Mouse (Mus musculus) heart, embryonic 10.5 days (tissue): ENCODE data around the gene Cbx5. TPM values are rescaled to one million over a fixed set of nuclear protein-coding genes. Genes with fewer than 3 reads are reported as not detected.
"Not testable (repeated sequence)": the region's sequence is repeated elsewhere in the genome, so short reads cannot be mapped to it uniquely, and the experiment has no call there.

ENCODE experiments used
- DNase-seq: peaks from one replicate; pipeline ENCODE4 v3.0.0-alpha.2; 2017; ENCODE audit warnings: low spot score
- H3K27ac ChIP-seq: fragments of 300-500 bp; sonication (generic); 2 replicates; pipeline ENCODE4 v1.5.1; 2016; ENCODE audit warnings: mild to moderate bottlenecking
- H3K27me3 ChIP-seq: fragments of 300-500 bp; sonication (generic); 2 replicates; pipeline ENCODE4 v1.6.1; 2016; ENCODE audit warnings: mild to moderate bottlenecking; ENCODE audit not compliant: poor library complexity, insufficient read depth, severe bottlenecking
- H3K36me3 ChIP-seq: fragments of 300-500 bp; sonication (generic); 2 replicates; pipeline ENCODE4 v1.6.1; 2016; ENCODE audit warnings: mild to moderate bottlenecking, moderate library complexity
- H3K4me1 ChIP-seq: fragments of 300-500 bp; sonication (generic); 2 replicates; pipeline ENCODE4 v1.6.1; 2016; ENCODE audit warnings: mild to moderate bottlenecking
- H3K4me3 ChIP-seq: fragments of 300-500 bp; sonication (generic); 2 replicates; pipeline ENCODE4 v1.5.1; 2016; ENCODE audit warnings: mild to moderate bottlenecking, moderate library complexity
- H3K9me3 ChIP-seq: fragments of 300-500 bp; sonication (generic); 2 replicates; pipeline ENCODE4 v1.6.1; 2016; ENCODE audit warnings: mild to moderate bottlenecking, moderate library complexity
- WGBS: fragments of 180-500 bp; shearing (Covaris S2); methylation state at CpG from one replicate; pipeline ENCODE4 v1.1.7; 2016; 5-methylcytosine and 5-hydroxymethylcytosine counted together
- polyA plus RNA-seq: library from polyadenylated mRNA; unstranded; fragments of >200 nt; fragmentation: Nextera tagmentation; extraction: Ambion mirVana; gene quantifications from 2 replicates; pipeline ENCODE4 v1.2.1, GENCODE M21; 2016

Gene Cbx5
- polyA plus RNA-seq, 1 experiment from 2014 or later, result 152 TPM

DNA sequence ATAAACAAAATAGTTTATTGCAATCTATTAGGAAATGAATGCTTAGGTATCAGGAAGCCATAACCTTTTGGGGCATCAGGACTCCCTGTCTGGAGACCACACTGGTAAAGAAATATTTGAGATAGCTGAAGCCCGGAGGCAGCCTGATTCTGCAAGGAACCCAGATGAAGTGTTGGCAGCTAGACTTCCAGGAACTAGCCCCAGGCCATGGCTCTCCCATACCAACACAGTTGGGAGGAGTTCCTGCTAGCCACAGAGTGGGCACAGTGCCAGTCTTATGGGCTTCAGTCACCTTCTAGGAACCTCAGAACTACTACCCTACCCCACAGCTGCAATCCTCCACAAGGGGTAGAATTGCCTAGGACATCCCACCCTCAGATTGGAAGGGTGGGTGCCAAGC is 20.4 kb upstream of the Cbx5 start:
- Histone ChIP-seq H3K9me3 (no peaks in the 10 kb centered on the region), H3K36me3 (no peaks in the 10 kb centered on the region), H3K4me3 (no peak overlapping the region), H3K27me3 (no peaks in the 10 kb centered on the region), H3K27ac (peak overlapping the region; percentile 33; the same call in 1 of the 2 replicates), H3K4me1 (peaks cover 28% of the 10 kb centered on the region)
- no peak for DNase-seq
- 14% methylated on average over 1 of the region's 1 CpGs for WGBS

DNA sequence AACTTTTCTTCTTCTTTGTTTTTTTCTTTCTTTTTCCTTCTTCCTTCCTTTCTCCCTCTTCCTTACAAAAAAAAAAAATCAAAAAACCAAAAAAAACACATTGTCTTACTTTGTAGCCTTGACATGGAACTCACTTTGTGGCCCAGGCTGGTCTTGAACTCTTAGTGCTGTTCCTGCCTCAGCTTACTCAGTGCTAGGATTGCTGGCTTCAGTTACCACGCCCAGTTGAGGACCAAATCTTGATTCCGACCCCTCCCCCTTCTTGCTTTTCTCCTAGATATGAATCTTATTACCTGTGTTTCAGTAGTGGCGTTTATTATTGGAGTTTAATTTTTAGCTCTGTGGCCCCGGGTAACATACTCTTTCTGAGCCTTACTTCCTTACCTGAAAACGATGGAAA is 19.5 kb upstream of the Cbx5 start:
- H3K27ac ChIP-seq, result peak overlapping the region; percentile 85; the same call in 1 of the 2 replicates

DNA sequence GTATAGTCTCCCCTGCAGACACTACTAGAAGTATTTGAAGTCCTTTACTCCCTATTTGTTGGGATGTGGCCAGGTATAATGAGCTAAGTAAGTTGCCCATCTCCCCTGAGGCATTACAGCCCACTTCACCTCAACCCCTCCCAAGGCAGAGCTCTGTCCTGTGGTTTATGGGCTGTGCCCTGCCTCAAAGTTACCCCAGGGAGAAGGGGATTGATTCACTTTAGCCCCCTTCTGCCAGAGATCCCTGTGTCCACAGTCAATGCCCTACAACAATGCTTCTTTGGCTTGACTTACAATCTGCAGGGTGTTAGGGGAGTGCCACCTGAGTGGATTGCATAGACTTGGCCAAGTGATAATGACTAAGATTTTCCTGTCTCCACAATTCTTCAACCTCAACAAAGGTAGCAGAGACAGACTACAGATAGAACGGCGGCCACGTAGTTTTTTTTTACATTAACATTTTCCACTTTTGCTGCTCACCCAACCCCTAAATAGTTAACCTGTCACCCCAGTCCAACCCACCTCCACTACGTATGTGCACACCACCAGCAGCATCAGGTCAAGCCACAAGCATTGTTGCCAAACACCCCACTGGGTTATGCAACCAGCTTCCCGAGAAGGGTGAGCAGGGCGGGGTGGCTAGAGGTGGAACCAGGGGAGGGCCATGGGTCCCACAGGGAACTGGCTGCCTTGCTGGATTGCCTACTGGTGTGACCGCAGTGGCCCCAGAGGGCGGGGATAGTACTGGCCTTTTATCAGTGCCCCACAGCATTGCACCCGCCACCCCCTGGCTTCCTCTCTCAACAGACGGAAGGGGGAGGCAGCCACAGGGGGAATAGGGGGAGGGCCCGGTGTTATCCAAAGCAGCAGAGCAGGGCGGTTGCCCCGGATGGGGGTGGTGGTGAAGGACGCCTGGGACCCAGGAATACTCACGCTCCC is 18.4 kb upstream of the Cbx5 start, which contains the start of gene Nfe2:
Nfe2 (minus strand) TSS at position 614 of the 939 bp plus-strand sequence.
- peak within 1 kb of the TSS; percentile 85 for H3K27ac ChIP-seq

More for the DNA sequence above, 19.5 kb upstream of the Cbx5 start:
- H3K36me3 ChIP-seq, result no peaks in the 10 kb centered on the region
- 81% methylated on average over 5 of the region's 5 CpGs for WGBS
- DNase-seq, result no peak
- no peak overlapping the region for H3K4me3 ChIP-seq
- H3K9me3 ChIP-seq, result no peaks in the 10 kb centered on the region
- H3K4me1 ChIP-seq, result peaks cover 34% of the 10 kb centered on the region
- H3K27me3 ChIP-seq, result no peaks in the 10 kb centered on the region

DNA sequence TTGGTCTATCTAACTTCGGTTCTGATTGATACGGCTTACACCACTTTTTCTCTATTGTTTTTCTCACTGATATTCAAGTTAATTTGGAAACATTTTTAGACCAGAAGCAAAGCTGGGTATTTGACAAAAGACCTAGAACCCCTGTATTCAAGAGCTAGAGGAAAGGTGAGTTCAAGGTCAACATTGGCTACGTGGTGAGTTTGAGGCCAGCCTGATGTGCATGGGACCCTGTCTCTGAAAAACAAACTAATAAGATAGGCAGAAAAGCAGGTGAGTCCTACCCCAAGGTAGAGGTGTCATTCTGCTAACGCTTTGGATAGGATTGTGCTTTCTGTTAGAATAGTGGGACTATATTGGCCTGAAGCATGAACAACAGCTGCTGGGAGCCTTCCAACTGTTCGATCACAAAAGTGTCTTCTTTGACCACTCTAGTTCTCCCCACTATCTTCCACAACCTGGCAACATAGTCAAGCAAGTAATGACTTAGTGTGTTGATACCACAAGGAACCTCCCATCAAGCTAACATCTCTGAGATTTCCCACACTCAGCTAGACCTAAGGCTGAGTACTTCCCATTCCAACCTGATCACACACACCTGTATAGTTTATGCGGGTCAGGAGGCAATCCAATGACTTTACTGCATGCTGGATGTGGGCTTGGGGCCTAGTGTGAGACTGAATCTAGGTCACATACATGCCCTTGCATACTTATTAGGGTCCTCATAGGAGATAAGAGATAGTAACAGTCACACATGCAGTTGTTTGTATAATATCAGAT is 16.8 kb upstream of the Cbx5 start:
- Histone ChIP-seq H3K27ac (peak overlapping the region; percentile 54), H3K27me3 (no peaks in the 10 kb centered on the region), H3K36me3 (no peaks in the 10 kb centered on the region), H3K4me1 (peaks cover 39% of the 10 kb centered on the region), H3K9me3 (no peaks in the 10 kb centered on the region), H3K4me3 (no peak overlapping the region)
- 88% methylated on average over 6 of the region's 6 CpGs for WGBS
- DNase-seq, result no peak

More for the DNA sequence above, 18.4 kb upstream of the Cbx5 start, which contains the start of gene Nfe2:
- 5% methylated on average over 15 of the region's 15 CpGs for WGBS
- no peaks in the 10 kb centered on the region for H3K36me3 ChIP-seq
- DNase-seq, result peak; percentile 98
- H3K9me3 ChIP-seq, result no peaks in the 10 kb centered on the region
- H3K4me1 ChIP-seq, result peaks cover 34% of the 10 kb centered on the region
- peak within 1 kb of the TSS; percentile 54 for H3K4me3 ChIP-seq
- no peaks in the 10 kb centered on the region for H3K27me3 ChIP-seq

DNA sequence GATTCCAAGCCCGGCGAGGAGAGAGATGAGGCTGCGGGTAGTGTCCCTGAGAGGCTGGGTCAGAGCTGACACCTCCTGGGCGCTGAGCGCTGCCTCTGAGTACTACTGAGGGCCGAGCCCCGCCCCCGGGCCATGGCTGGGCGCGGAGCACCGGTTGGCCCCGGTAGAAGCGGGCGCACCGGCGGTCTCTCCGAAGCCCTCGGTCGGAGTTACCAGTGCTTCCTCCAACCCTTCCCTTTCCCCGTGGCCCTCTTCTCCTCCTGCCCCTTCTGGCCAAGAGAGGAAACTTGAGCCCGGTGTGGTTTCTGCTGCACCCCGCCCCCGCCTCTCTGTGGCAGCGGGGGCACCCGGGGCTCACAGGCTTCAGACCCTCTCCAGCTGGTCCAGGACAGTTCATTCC is 15.6 kb upstream of the Cbx5 start:
- H3K27ac ChIP-seq, result peak overlapping the region; percentile 90
- WGBS, result under 1% methylated on average over 25 of the region's 25 CpGs

DNA sequence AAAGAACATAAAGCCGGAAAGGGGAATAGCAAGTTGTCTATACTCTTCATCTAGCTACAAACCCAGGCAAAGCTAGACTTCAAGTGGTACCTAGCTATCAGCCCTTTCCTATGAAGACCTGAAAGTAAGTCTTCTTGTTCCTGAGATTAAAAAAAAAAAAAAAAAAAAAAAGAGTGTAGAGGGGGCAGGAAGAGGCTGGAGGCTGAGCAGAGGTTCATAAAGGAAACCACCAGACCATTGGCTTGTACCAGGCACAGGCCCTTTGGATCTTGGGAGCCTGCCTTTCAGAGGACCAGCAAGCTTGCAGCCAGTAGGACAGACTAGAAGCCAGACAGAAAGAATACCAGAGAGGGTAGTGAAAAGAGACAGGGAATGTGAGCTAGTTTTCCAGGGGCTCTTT is 13.7 kb upstream of the Cbx5 start:
- Histone ChIP-seq H3K9me3 (no peaks in the 10 kb centered on the region), H3K4me1 (peaks cover 38% of the 10 kb centered on the region), H3K4me3 (peak overlapping the region; percentile 68; the same call in 1 of the 2 replicates), H3K27ac (peak overlapping the region; percentile 90; the same call in 1 of the 2 replicates), H3K36me3 (peaks cover 8% of the 10 kb centered on the region), H3K27me3 (no peaks in the 10 kb centered on the region)
- WGBS, result 88% methylated on average over 1 of the region's 1 CpGs
- no peak for DNase-seq

More for the DNA sequence above, 15.6 kb upstream of the Cbx5 start:
- Histone ChIP-seq H3K27me3 (no peaks in the 10 kb centered on the region), H3K9me3 (no peaks in the 10 kb centered on the region), H3K36me3 (no peaks in the 10 kb centered on the region), H3K4me3 (peak overlapping the region; percentile 68), H3K4me1 (peaks cover 46% of the 10 kb centered on the region)
- peak; percentile 86 for DNase-seq

DNA sequence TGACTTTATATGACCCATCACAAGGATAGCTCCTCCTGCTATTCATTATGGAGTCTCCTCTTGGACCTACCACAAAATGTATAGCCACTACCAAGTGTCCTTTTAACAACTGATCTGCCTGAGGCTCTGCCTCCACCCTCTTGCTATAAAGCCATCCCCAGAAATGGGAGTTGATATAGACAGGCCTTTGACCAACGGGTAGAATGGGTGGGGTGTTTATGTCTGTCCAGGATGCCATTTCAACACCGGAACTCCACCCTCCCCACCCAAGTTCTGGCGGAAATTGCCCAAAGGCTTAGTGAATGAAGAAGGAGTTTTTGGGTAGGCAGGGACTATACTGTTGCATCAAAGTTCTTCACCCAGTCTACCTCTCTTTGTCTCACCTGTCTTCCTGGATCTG is 13.0 kb upstream of the Cbx5 start:
- Histone ChIP-seq H3K4me3 (no peak overlapping the region), H3K4me1 (peaks cover 31% of the 10 kb centered on the region), H3K27ac (no peak overlapping the region), H3K9me3 (no peaks in the 10 kb centered on the region), H3K27me3 (no peaks in the 10 kb centered on the region), H3K36me3 (peaks cover 15% of the 10 kb centered on the region)
- DNase-seq, result no peak
- WGBS, result 79% methylated on average over 3 of the region's 3 CpGs

DNA sequence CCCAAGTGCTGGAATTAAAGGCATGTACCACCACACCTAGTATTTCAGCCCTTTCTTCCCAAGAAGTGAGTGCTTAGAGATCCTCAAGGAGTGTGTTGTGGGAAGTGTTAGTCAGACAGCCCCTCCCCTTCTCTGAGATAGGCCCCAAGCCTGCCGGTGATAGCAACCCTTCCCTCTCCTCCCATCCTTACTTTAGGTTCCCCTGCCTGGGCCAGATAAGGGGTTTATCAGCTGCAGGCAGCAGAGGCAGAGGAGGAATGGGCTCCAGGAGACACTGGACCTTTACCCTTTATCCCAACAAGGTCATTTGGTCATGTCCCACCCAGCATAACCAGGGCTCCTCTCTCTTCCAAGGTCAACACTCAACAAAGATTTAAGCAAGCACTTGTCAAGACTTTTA is 12.0 kb upstream of the Cbx5 start:
- Histone ChIP-seq H3K27ac (peak overlapping the region; percentile 64; the same call in 1 of the 2 replicates), H3K9me3 (no peaks in the 10 kb centered on the region), H3K27me3 (no peaks in the 10 kb centered on the region), H3K4me1 (peaks cover 29% of the 10 kb centered on the region), H3K4me3 (no peak overlapping the region), H3K36me3 (peaks cover 26% of the 10 kb centered on the region)
- peak; percentile 93 for DNase-seq
- 21% methylated on average over 1 of the region's 1 CpGs for WGBS

DNA sequence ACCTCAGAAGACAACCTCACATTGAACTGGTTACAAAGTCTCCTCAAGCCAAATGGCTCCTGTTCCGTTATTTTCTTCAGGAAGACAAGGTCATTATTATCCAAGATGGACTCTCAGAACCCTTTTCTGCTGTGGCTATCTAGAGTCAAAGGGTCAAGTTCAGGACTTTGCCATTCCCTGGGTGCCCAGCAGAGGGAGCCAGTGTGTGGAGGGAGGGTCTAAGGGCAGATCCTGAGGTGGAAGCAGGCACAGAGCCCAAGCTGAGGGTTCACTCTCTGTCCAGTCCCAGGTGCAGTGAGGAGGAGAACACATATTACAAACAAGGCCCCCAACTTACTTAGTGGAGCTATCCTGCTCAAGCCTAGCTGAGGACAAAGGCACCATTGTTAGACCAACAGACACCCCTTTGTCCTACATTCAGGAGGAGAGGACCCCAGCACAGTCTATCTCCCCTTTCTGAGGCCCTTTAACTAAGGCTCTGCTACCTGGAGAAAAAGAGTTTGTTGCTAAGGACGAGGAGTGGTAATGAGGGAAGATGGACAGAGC is 10.7 kb upstream of the Cbx5 start:
- peak overlapping the region; percentile 64 for H3K27ac ChIP-seq

DNA sequence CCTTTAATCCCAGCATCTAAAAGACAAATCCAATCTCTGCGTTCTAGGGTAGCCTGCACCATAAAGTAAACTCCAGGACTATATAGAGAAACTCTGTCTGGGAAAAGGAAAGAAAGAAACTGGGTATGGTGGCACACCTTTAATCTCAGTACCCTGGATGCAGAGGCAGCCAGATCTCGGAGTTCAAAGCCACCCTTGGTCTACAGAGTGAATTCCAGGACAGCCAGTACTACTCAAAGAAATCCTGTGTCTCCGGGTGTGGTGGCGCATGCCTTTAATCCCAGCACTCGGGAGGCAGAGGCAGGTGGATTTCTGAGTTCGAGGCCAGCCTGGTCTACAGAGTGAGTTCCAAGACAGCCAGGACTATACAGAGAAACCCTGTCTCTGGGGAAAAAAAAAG is 9.9 kb upstream of the Cbx5 start:
- 83% methylated on average over 6 of the region's 6 CpGs for WGBS
- peaks cover 44% of the 10 kb centered on the region for H3K36me3 ChIP-seq
- not testable (repeated sequence) for DNase-seq, H3K27ac ChIP-seq, H3K27me3 ChIP-seq, H3K9me3 ChIP-seq, H3K4me3 ChIP-seq
- peaks cover 22% of the 10 kb centered on the region for H3K4me1 ChIP-seq

More for the DNA sequence above, 10.7 kb upstream of the Cbx5 start:
- Histone ChIP-seq H3K27me3 (no peaks in the 10 kb centered on the region), H3K4me1 (peaks cover 29% of the 10 kb centered on the region), H3K4me3 (peak overlapping the region; percentile 5), H3K36me3 (peaks cover 39% of the 10 kb centered on the region), H3K9me3 (no peaks in the 10 kb centered on the region)
- DNase-seq, result peak; percentile 92
- 38% methylated on average over 2 of the region's 2 CpGs for WGBS

DNA sequence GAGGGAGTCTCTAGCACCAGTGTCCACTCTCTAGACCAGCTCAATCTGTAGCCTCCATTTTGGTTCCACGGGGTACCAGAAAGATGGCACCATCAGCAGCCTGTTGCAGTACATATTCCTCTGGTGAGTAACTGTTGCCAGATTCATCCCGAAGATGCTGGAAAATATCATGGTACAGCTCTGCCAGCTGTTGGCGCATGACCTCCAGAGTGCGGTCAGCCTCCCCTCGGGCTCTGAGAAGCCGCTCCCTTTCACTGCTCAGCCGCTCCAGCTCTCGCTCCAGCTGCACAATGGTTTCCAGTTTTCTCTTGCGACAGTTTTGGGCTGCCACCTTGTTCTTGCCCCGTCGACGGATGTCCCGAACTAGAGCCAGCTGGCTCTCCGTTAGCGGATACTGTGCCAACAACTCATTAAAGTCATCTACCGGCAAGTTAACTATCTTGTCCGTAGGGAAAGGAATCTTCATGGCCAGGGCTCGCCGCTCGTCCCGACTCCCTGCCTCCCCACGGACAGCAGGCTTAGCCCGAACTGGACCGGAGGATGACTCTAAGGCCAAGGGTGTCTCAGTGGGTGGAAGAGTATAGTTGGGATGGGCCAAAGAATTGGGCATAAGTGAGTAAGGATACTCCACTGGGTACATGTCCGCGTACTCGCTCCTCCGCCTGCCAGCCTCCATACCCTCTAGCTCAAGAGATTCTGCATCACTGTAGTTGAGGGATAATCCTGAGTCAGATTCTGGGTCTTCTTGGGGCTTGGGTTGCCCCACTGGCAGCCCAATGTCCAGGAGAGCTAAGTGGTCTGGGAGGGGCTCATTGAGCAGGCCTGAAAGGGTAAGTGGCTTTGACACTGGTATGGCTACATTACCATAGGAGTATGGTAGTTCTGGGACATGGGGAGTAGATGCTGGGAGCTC is 9.0 kb upstream of the Cbx5 start:
- Histone ChIP-seq H3K27me3 (no peaks in the 10 kb centered on the region), H3K4me3 (no peak overlapping the region), H3K9me3 (no peaks in the 10 kb centered on the region), H3K36me3 (peaks cover 49% of the 10 kb centered on the region), H3K27ac (no peak overlapping the region), H3K4me1 (peaks cover 24% of the 10 kb centered on the region)
- DNase-seq, result no peak
- 83% methylated on average over 28 of the region's 28 CpGs for WGBS
